Comparison of ENCODE assay signal across 9 mouse cellular contexts in genomic region chr2:152395271-152395920, GRCm38 (mm10). TPM values are rescaled to one million over a fixed set of nuclear protein-coding genes. Genes with fewer than 3 reads are reported as not detected.
DNase-seq lines count a peak whose midpoint lies in the region; ATAC-seq lines count a peak whose summit lies in the region.
"Had no signal": no experiment of that assay in that cellular context is flagged by ENCODE, and none has a peak within 500 bp of the region (broad histone marks: within the 10 kb centered on the region; RNA-seq: fewer than 3 reads in every experiment).

No protein-coding gene starts in this region.

- no peaks in the 10 kb centered on the region for H3K27me3 ChIP-seq in forebrain, embryonic 10.5 days (ENCODE audit: poor library complexity, severe bottlenecking)
- no peaks in the 10 kb centered on the region for H3K27me3 ChIP-seq in intestine, embryonic 16.5 days (replicated peaks; ENCODE audit: control insufficient read depth, insufficient read depth, low read length)
- no peaks in the 10 kb centered on the region for H3K27me3 ChIP-seq in neural tube, embryonic 12.5 days (replicated peaks)

- 31% methylated on average over 13 of the region's 13 CpGs for WGBS in forebrain, embryonic 10.5 days
- 20% methylated on average over 13 of the region's 13 CpGs for WGBS in intestine, embryonic 16.5 days
- WGBS in neural tube, embryonic 12.5 days = 32% methylated on average over 13 of the region's 13 CpGs

- H3K4me1 ChIP-seq in forebrain, embryonic 10.5 days = peaks cover 60% of the 10 kb centered on the region
- peaks cover 19% of the 10 kb centered on the region for H3K4me1 ChIP-seq in intestine, embryonic 16.5 days (ENCODE audit: control insufficient read depth, insufficient read depth, low read length)
- peaks cover 37% of the 10 kb centered on the region for H3K4me1 ChIP-seq in neural tube, embryonic 12.5 days

- no peaks in the 10 kb centered on the region for H3K9me3 ChIP-seq in forebrain, embryonic 10.5 days
- no peaks in the 10 kb centered on the region for H3K9me3 ChIP-seq in intestine, embryonic 16.5 days (ENCODE audit: control insufficient read depth, low read length)
- no peaks in the 10 kb centered on the region for H3K9me3 ChIP-seq in neural tube, embryonic 12.5 days

- no peak for ATAC-seq in intestine, embryonic 16.5 days
- no peak for ATAC-seq in neural tube, embryonic 12.5 days (ENCODE audit: low FRiP score, low read depth)
- ATAC-seq in inflammation-experienced regulatory T-cells, adult 6 months = no peak

- H3K4me2 ChIP-seq in intestine, embryonic 16.5 days (ENCODE audit: low read depth, low read length) = peak overlapping the region; percentile 86
- H3K4me2 ChIP-seq in neural tube, embryonic 12.5 days (replicated peaks) = peak overlapping the region; percentile 84

- H3K36me3 ChIP-seq in forebrain, embryonic 10.5 days (replicated peaks) = peaks cover 16% of the 10 kb centered on the region
- no peaks in the 10 kb centered on the region for H3K36me3 ChIP-seq in intestine, embryonic 16.5 days (ENCODE audit: control insufficient read depth, insufficient read depth, low read length)
- H3K36me3 ChIP-seq in neural tube, embryonic 12.5 days = peaks cover 4% of the 10 kb centered on the region

- H3K9ac ChIP-seq in intestine, embryonic 16.5 days (ENCODE audit: low read depth, low read length) = peak overlapping the region; percentile 92
- H3K9ac ChIP-seq in neural tube, embryonic 12.5 days = peak overlapping the region; percentile 97

- peak; percentile 22 to 45 for DNase-seq in layer of hippocampus, postnatal 10 days (ENCODE audit: low spot score in 2 of 2)
- DNase-seq in layer of hippocampus, adult 11-12 months (ENCODE audit: low spot score) = no peak
- DNase-seq in forebrain, embryonic 10.5 days (ENCODE audit: extremely low spot score, low spot score) = no peak
- no peak for DNase-seq in urinary bladder, postnatal 4 days (ENCODE audit: low spot score in 2 of 2)
- no peak for DNase-seq in urinary bladder, postnatal 25 days (ENCODE audit: low spot score)

- H3K27ac ChIP-seq in forebrain, embryonic 10.5 days = peak overlapping the region; percentile 99
- H3K27ac ChIP-seq in intestine, embryonic 16.5 days (ENCODE audit: low read length) = 0 out of 2 replicates have a peak overlapping the region, but pooled peaks have one; percentile 27
- no peak overlapping the region for H3K27ac ChIP-seq in neural tube, embryonic 12.5 days

- peak overlapping the region; percentile 94 for H3K4me3 ChIP-seq in forebrain, embryonic 10.5 days
- H3K4me3 ChIP-seq in intestine, embryonic 16.5 days (ENCODE audit: low read length) = peak overlapping the region; percentile 86
- H3K4me3 ChIP-seq in neural tube, embryonic 12.5 days = peak overlapping the region; percentile 94

RNA-seq across cellular contexts. Expression of gene Sox12, which starts 2.5 kb away (rescaled TPM):
- total RNA-seq in layer of hippocampus, postnatal 10 days (2021) = 10 to 100 TPM; 37.5 to 38.1 TPM
- 9.3 and 9.5 TPM in 2 replicates for polyA plus RNA-seq in forebrain, embryonic 10.5 days (2016; fragmentation: Nextera tagmentation; extraction: Ambion mirVana)
- polyA plus RNA-seq in intestine, embryonic 16.5 days (2015; fragmentation: Nextera tagmentation; extraction: Ambion mirVana) = 3.5 and 3.6 TPM in 2 replicates
- 18.5 and 18.9 TPM in 2 replicates for polyA plus RNA-seq in neural tube, embryonic 12.5 days (2016; fragmentation: Nextera tagmentation; extraction: Ambion mirVana)
- polyA plus RNA-seq in inflammation-experienced regulatory T-cells, adult 6 months (2017; shearing (Covaris generic)) = under 1 TPM in 2 of 3 experiments, not detected in 1; 0.39 to 0.49 TPM

RNA-seq across cellular contexts. Expression of gene Nrsn2, which starts 19.0 kb away (rescaled TPM):
- 10 to 100 TPM; 35.3 to 35.4 TPM for total RNA-seq in layer of hippocampus, postnatal 10 days (2021)
- 1.1 and 2.4 TPM in 2 replicates for polyA plus RNA-seq in forebrain, embryonic 10.5 days (2016; fragmentation: Nextera tagmentation; extraction: Ambion mirVana)
- polyA plus RNA-seq in intestine, embryonic 16.5 days (2015; fragmentation: Nextera tagmentation; extraction: Ambion mirVana) = 2.5 and 2.7 TPM in 2 replicates
- 14.7 and 16.5 TPM in 2 replicates for polyA plus RNA-seq in neural tube, embryonic 12.5 days (2016; fragmentation: Nextera tagmentation; extraction: Ambion mirVana)
- not detected for polyA plus RNA-seq in inflammation-experienced regulatory T-cells, adult 6 months (2017; shearing (Covaris generic))

RNA-seq across cellular contexts. Expression of gene Zcchc3, which starts 19.4 kb away (rescaled TPM):
- total RNA-seq in layer of hippocampus, postnatal 10 days (2021) = 10 to 100 TPM in 1 of 2 experiments, 1 to 10 TPM in 1; 9.9 to 12.1 TPM
- polyA plus RNA-seq in forebrain, embryonic 10.5 days (2016; fragmentation: Nextera tagmentation; extraction: Ambion mirVana) = 46.5 and 50.0 TPM in 2 replicates
- 20.7 and 21.2 TPM in 2 replicates for polyA plus RNA-seq in intestine, embryonic 16.5 days (2015; fragmentation: Nextera tagmentation; extraction: Ambion mirVana)
- 47.9 and 49.8 TPM in 2 replicates for polyA plus RNA-seq in neural tube, embryonic 12.5 days (2016; fragmentation: Nextera tagmentation; extraction: Ambion mirVana)
- under 1 TPM; 0.34 to 0.95 (median 0.93) TPM for polyA plus RNA-seq in inflammation-experienced regulatory T-cells, adult 6 months (2017; shearing (Covaris generic))

RNA-seq across cellular contexts. Expression of gene 6820408C15Rik, which starts 20.0 kb away (rescaled TPM):
- total RNA-seq in layer of hippocampus, postnatal 10 days (2021) = 1 to 10 TPM; 3.5 to 4.3 TPM
- 0.76 and 1.0 TPM in 2 replicates for polyA plus RNA-seq in forebrain, embryonic 10.5 days (2016; fragmentation: Nextera tagmentation; extraction: Ambion mirVana)
- polyA plus RNA-seq in intestine, embryonic 16.5 days (2015; fragmentation: Nextera tagmentation; extraction: Ambion mirVana) = 0.54 and 0.79 TPM in 2 replicates
- polyA plus RNA-seq in neural tube, embryonic 12.5 days (2016; fragmentation: Nextera tagmentation; extraction: Ambion mirVana) = 0.53 and 0.61 TPM in 2 replicates
- not detected for polyA plus RNA-seq in inflammation-experienced regulatory T-cells, adult 6 months (2017; shearing (Covaris generic))
- polyA plus RNA-seq: large intestine, adult 2 months had no signal

RNA-seq across cellular contexts. Expression of gene Trib3, which starts 51.6 kb away (rescaled TPM):
- total RNA-seq in layer of hippocampus, postnatal 10 days (2021) = under 1 TPM; 0.30 to 0.58 TPM
- 2.3 and 3.1 TPM in 2 replicates for polyA plus RNA-seq in forebrain, embryonic 10.5 days (2016; fragmentation: Nextera tagmentation; extraction: Ambion mirVana)
- polyA plus RNA-seq in intestine, embryonic 16.5 days (2015; fragmentation: Nextera tagmentation; extraction: Ambion mirVana) = 4.4 and 7.1 TPM in 2 replicates
- polyA plus RNA-seq in neural tube, embryonic 12.5 days (2016; fragmentation: Nextera tagmentation; extraction: Ambion mirVana) = 2.3 and 2.4 TPM in 2 replicates
- 1 to 10 TPM; 1.7 to 3.5 (median 2.1) TPM for polyA plus RNA-seq in inflammation-experienced regulatory T-cells, adult 6 months (2017; shearing (Covaris generic))

Comparison
In these comparisons a context has a peak if more than half of its experiments do, and no peak if none do; other contexts are left out.
1. DNase-seq: peak in layer of hippocampus, postnatal 10 days (2 of 2); none in layer of hippocampus, adult 11-12 months (single experiment), forebrain, embryonic 10.5 days (single experiment), urinary bladder, postnatal 4 days (0 of 2) and urinary bladder, postnatal 25 days (single experiment).
2. RNA of gene Zcchc3, which starts 19.4 kb away (polyA plus RNA-seq): 47.9 to 49.8 TPM in neural tube, embryonic 12.5 days, 46.5 to 50.0 TPM in forebrain, embryonic 10.5 days and 20.7 to 21.2 TPM in intestine, embryonic 16.5 days; 0.34 to 0.95 TPM in inflammation-experienced regulatory T-cells, adult 6 months; every median in the first group is over 10 times any median in the second.
3. Peak in every context shown above with its lines, with median percentiles within 50 percentile points of each other: H3K4me3 ChIP-seq.